Mouse (Mus musculus): ENCODE measurements around the gene Gm9736.
"Not testable (repeated sequence)": the region's sequence is repeated elsewhere in the genome, so short reads cannot be mapped to it uniquely, and the experiment has no call there.

DNA sequence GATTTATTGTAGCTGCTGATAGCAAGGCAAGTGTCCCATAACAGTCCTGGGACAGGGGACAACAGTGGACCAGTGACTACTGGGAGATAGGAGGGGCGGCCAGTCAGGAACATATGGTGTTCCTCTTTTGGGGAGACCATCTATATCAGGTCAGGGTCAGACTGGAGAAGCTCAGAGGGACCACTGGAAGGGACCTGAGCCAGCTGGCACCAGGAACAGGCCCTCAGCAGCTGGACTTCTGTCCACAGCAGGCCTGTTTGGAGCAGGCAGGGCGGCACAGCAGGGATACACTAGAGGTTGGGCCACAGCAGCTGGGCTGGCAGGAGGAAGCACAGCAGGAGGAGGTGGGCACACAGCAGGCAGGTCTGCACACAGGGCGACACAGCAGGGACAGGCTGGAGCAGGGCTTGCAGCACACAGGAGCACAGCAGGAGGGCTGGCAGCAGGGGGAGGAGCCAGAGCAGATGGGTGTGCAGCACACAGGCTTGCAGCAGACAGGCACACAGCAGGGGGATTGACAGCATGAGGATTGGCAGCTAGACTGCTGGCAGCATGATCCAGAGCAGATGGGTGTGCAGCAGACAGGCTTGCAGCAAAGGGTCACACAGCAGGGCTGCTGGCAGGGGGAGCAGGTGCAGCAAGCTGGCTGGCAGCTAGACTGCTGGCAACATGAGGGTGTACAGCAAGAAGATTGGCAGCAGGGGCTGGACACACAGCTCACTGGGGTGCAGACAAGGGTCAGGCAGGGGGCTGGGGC lies 47.2 kb upstream of the Gm9736 start:
- not testable (repeated sequence) for TF ChIP-seq CTCF (IDR thresholded peaks at IDR 0.05; ENCODE audit: borderline replicate concordance, insufficient read depth, low read length); POLR2A (IDR thresholded peaks at IDR 0.05; ENCODE audit: low read depth, low read length)
